Mouse (Mus musculus) left cerebral cortex, postnatal 14 days (tissue): ENCODE data around the gene Tmsb15a. TPM values are rescaled to one million over a fixed set of nuclear protein-coding genes. Genes with fewer than 3 reads are reported as not detected.
A peak's percentile ranks its signal among the peaks of the same experiment; 100 is the strongest.
"Not testable (repeated sequence)": the region's sequence is repeated elsewhere in the genome, so short reads cannot be mapped to it uniquely, and the experiment has no call there.

ENCODE experiments used
- DNase-seq, 2 experiments: peaks; one replicate each; pipeline ENCODE4 v3.0.0; 2021 to 2022; ENCODE audit warnings: low spot score in 2 of 2, mixed read lengths in 1 of 2
- intact Hi-C: fragments of 180-260 bp; cut with DNase I; formaldehyde crosslinking; loops from one replicate; pipeline ENCODE4 v1.15.1; 2025
- long read RNA-seq, 2 experiments: library from polyadenylated mRNA; stranded (forward); transcript quantifications; one replicate each; pipeline ENCODE4 v2.0.0; 2021
- microRNA-seq, 2 experiments: library from miRNA; unstranded; fragments of <30 nt; microRNA quantifications; one replicate each; pipeline ENCODE4 v1.2.0; 2022
- total RNA-seq, 2 experiments: library from RNA; stranded (reverse); gene quantifications; 2 replicates each; pipeline ENCODE4 v1.2.3; 2021

Gene Tmsb15a
- not detected for total RNA-seq
- long read RNA-seq, experiment 1 = 0 reads
- long read RNA-seq, experiment 2 = 0 reads

GRCm38 (mm10) chrX:135725161-135725560 lies at the start of gene Tmsb15a:
TSS of gene Tmsb15a (minus strand) at chrX:135725261.
- intact Hi-C loops = no loop called here

GRCm38 (mm10) chrX:135768565-135768964 lies 43.5 kb upstream of the Tmsb15a start:
- intact Hi-C loops = no loop called here

More at GRCm38 (mm10) chrX:135725161-135725560, at the start of gene Tmsb15a:
- DNase-seq = no peak

GRCm38 (mm10) chrX:135768043-135768548 lies 43.0 kb upstream of the Tmsb15a start:
- no peak for DNase-seq
- intact Hi-C loops = no loop called here

More at GRCm38 (mm10) chrX:135768565-135768964, 43.5 kb upstream of the Tmsb15a start:
- no peak for DNase-seq

DNA sequence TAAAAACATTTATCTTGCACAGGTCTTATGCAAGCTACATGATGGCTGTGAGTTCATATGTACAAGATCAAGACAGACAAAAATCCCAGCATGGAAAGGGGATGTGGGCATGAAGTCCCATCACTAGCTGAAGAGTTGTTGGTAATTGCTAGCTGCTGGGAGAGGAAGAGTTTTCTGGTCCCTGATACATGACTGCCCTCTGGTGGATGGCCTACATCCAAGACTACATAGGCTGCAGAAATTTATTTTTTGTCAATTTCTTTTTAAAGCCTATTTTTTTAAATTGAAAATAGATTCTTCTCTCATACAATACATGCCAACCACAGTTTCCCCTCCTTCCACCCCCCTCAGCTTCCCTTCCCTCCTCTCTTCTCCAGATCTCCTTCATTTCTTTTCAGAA lies 36.6 kb upstream of the Tmsb15a start:
- intact Hi-C loops = no loop called here
- DNase-seq = peak; percentile 34 to 59

DNA sequence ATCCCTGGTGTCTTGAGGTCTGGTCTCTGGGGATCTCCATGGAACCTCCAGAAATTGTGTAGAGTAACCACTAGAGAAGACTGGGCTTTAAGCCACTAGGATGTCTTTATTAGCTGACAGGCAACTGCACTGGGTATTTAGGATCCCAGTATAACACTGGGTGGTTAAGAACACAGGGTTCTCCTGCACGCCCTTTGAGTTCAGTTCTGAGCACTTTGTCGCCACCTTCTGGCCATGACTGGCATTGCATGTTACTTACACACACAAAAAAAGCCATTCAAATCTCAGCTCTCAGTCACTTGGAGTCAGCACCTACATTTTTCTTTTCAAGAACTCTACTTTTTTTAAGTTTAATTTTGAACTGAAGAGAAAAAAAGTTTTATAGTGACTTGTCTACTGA lies 27.8 kb upstream of the Tmsb15a start:
- intact Hi-C loops = no loop called here
- DNase-seq = peak; percentile 76 to 80

- not testable (repeated sequence) for DNase-seq
- intact Hi-C loops = loop anchor here (10.0 kb wide), 1 partner anchor 229 kb away; no protein-coding TSS in a partner anchor
Observed at GRCm38 (mm10) chrX:135745376-135745775, 20.3 kb upstream of the Tmsb15a start.

GRCm38 (mm10) chrX:135743056-135743355 lies 17.9 kb upstream of the Tmsb15a start:
- intact Hi-C loops = loop anchor here (10.0 kb wide), 1 partner anchor 232 kb away; no protein-coding TSS in a partner anchor
- DNase-seq = peak; percentile 4 to 30

- peak; percentile 90 for DNase-seq
- intact Hi-C loops = loop anchor here (10.0 kb wide), 1 partner anchor 232 kb away; no protein-coding TSS in a partner anchor
Observed at GRCm38 (mm10) chrX:135742304-135743055, 17.4 kb upstream of the Tmsb15a start, which contains the start of the genes Armcx5 and Gprasp1. TSS of gene Armcx5 (plus strand) at chrX:135742733. TSS of gene Gprasp1 (plus strand) at chrX:135742733.

GRCm38 (mm10) chrX:135738730-135739520 lies 13.9 kb upstream of the Tmsb15a start:
- DNase-seq = no peak
- intact Hi-C loops = no loop called here

- intact Hi-C loops = no loop called here
- no peak for DNase-seq
Observed at GRCm38 (mm10) chrX:135712845-135713244, 12.2 kb downstream of the Tmsb15a start.

DNA sequence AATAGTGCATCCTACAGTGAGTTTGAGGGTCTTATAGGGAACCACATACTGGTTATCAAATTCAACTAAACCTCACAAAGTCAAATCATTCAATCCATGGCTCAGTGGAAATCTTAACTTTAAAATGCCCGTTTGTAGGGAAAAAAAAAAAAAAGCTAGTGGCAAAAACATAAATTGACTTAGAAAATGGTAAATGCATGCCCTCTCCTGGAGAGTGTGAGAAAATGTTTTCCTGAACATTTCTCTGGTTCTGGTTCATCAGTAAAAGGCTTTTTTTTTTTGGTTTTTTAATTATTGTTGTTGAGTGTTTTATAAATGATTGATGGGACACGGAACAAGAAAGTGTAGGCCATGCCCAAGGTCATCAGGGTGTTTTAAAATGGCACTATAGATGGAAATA lies 20.7 kb downstream of the Tmsb15a start:
- DNase-seq = peak in 1 of 2 experiments; percentile 4
- intact Hi-C loops = no loop called here

GRCm38 (mm10) chrX:135703111-135703510 lies 21.9 kb downstream of the Tmsb15a start:
- DNase-seq = no peak
- intact Hi-C loops = no loop called here

DNA sequence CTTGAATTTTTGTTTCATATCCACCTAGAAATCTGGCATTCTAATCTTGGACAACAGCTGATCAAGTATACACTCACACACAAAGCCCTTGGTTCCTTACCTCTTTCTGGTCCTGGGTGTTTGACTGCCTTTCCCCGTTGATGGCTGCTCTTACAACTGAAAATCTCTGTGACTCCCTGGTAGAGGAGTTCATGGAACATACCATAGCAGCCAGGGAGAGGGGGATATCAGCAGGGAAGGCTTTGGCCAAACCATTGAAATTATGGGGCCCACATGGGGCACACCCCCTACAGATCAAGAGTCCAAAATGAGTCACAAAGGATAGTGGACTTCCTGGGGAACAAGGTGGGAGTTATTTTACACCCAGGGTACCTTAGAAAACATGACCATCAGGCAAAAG lies 31.4 kb downstream of the Tmsb15a start, which contains the start of gene Tcp11x2:
TSS of gene Tcp11x2 (minus strand) at position 158 of the 400 bp plus-strand sequence.
- intact Hi-C loops = no loop called here

GRCm38 (mm10) chrX:135687802-135688201 lies 37.3 kb downstream of the Tmsb15a start:
- DNase-seq = no peak
- intact Hi-C loops = no loop called here

More for the DNA sequence above, 31.4 kb downstream of the Tmsb15a start, which contains the start of gene Tcp11x2:
- no peak for DNase-seq

DNA sequence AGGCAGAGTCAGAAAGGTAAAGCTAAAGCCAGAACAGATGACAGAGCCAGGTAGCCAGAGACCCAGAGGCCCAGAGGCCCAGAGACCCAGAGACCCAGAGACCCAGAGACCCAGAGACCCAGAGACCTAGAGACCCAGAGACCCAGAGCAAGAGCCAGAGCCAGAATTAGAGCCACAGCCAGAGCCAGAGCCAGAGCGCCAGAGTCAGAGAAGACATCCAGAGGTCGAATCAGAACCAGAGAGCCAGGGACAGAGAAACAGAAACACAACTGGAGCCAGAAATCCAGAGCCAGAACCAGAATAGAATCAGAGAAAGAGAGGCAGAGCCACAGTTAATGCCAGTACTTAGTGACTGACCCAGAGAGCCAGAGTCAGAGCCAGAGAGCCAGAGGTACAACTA lies 43.2 kb downstream of the Tmsb15a start:
- intact Hi-C loops = no loop called here

More for the DNA sequence above, 43.2 kb downstream of the Tmsb15a start:
- no peak for DNase-seq

Small RNAs within 50 kb of the gene (microRNA-seq; reads per million reads assigned to microRNA genes)
- 0 reads per million in 2 experiments for gene Mir7646

Other genes starting within 250 kb of the Tmsb15a start
- not detected for gene AV320801, start 230.7 kb downstream of the Tmsb15a start, total RNA-seq
- gene Nxf7, start 126.5 kb downstream of the Tmsb15a start, total RNA-seq = 1 to 10 TPM; 1.0 to 2.0 TPM
- not detected for gene Prame, start 97.6 kb downstream of the Tmsb15a start, total RNA-seq
- gene Tcp11x2, start 31.5 kb downstream of the Tmsb15a start, total RNA-seq = not detected
- gene Armcx5, start 17.5 kb upstream of the Tmsb15a start, total RNA-seq = 10 to 100 TPM; 30.1 to 33.8 TPM
- gene Gprasp1, start 17.5 kb upstream of the Tmsb15a start, total RNA-seq = 100 to 1,000 TPM; 311 to 327 TPM
- gene Bhlhb9, start 72.3 kb upstream of the Tmsb15a start, total RNA-seq = 10 to 100 TPM; 66.2 to 71.2 TPM
- gene Gprasp2, start 113.8 kb upstream of the Tmsb15a start, total RNA-seq = 100 to 1,000 TPM; 152 to 170 TPM